Mouse (Mus musculus): ENCODE data around the gene Ddost. TPM values are rescaled to one million over a fixed set of nuclear protein-coding genes. Genes with fewer than 3 reads are reported as not detected.

Ddost gene
- total RNA-seq, 2 experiments from 2014 or later, result 34.7 to 81.3 TPM

- ATAC-seq (replicated peaks; ENCODE audit: low FRiP score, poor library complexity, severe bottlenecking), result no peak
Measured at GRCm38 (mm10) chr4:138331647-138332046, 27.1 kb downstream of the Ddost start.

- no peak for ATAC-seq (replicated peaks; ENCODE audit: low FRiP score, poor library complexity, severe bottlenecking)
Measured at GRCm38 (mm10) chr4:138333135-138333534, 28.6 kb downstream of the Ddost start.

- no peak for ATAC-seq (replicated peaks; ENCODE audit: low FRiP score, poor library complexity, severe bottlenecking)
Measured at GRCm38 (mm10) chr4:138335036-138335435, 30.5 kb downstream of the Ddost start.

- no peak for ATAC-seq (replicated peaks; ENCODE audit: low FRiP score, poor library complexity, severe bottlenecking)
Measured at GRCm38 (mm10) chr4:138335648-138336047, 31.1 kb downstream of the Ddost start.

- no peak for ATAC-seq (replicated peaks; ENCODE audit: low FRiP score, poor library complexity, severe bottlenecking)
Measured at GRCm38 (mm10) chr4:138336876-138337275, 32.3 kb downstream of the Ddost start.

GRCm38 (mm10) chr4:138337341-138337740, 32.8 kb downstream of the Ddost start:
- ATAC-seq (replicated peaks; ENCODE audit: low FRiP score, poor library complexity, severe bottlenecking), result no peak

GRCm38 (mm10) chr4:138339963-138340362, 35.4 kb downstream of the Ddost start:
- no peak for ATAC-seq (replicated peaks; ENCODE audit: low FRiP score, poor library complexity, severe bottlenecking)

- no peak for ATAC-seq (replicated peaks; ENCODE audit: low FRiP score, poor library complexity, severe bottlenecking)
Measured at GRCm38 (mm10) chr4:138341393-138341792, 36.9 kb downstream of the Ddost start.

GRCm38 (mm10) chr4:138342048-138342447, 37.5 kb downstream of the Ddost start:
- no peak for ATAC-seq (replicated peaks; ENCODE audit: low FRiP score, poor library complexity, severe bottlenecking)

GRCm38 (mm10) chr4:138342778-138343177, 38.2 kb downstream of the Ddost start:
- no peak for ATAC-seq (replicated peaks; ENCODE audit: low FRiP score, poor library complexity, severe bottlenecking)

- ATAC-seq (replicated peaks; ENCODE audit: low FRiP score, poor library complexity, severe bottlenecking), result no peak
Measured at GRCm38 (mm10) chr4:138343341-138343837, 38.9 kb downstream of the Ddost start.

- ATAC-seq (replicated peaks; ENCODE audit: low FRiP score, poor library complexity, severe bottlenecking), result no peak
Measured at GRCm38 (mm10) chr4:138344891-138345545, 40.5 kb downstream of the Ddost start.

GRCm38 (mm10) chr4:138347280-138347679, 42.8 kb downstream of the Ddost start:
- ATAC-seq (replicated peaks; ENCODE audit: low FRiP score, poor library complexity, severe bottlenecking), result no peak

- ATAC-seq (replicated peaks; ENCODE audit: low FRiP score, poor library complexity, severe bottlenecking), result no peak
Measured at GRCm38 (mm10) chr4:138348716-138349115, 44.2 kb downstream of the Ddost start.

GRCm38 (mm10) chr4:138351821-138352220, 47.3 kb downstream of the Ddost start:
- no peak for ATAC-seq (replicated peaks; ENCODE audit: low FRiP score, poor library complexity, severe bottlenecking)

- no peak for ATAC-seq (replicated peaks; ENCODE audit: low FRiP score, poor library complexity, severe bottlenecking)
Measured at GRCm38 (mm10) chr4:138352692-138353091, 48.2 kb downstream of the Ddost start.

- ATAC-seq (replicated peaks; ENCODE audit: low FRiP score, poor library complexity, severe bottlenecking), result no peak
Measured at GRCm38 (mm10) chr4:138353438-138354171, 49.1 kb downstream of the Ddost start.

GRCm38 (mm10) chr4:138355496-138355895, 51.0 kb downstream of the Ddost start:
- ATAC-seq (replicated peaks; ENCODE audit: low FRiP score, poor library complexity, severe bottlenecking), result no peak

- ATAC-seq (replicated peaks; ENCODE audit: low FRiP score, poor library complexity, severe bottlenecking), result no peak
Measured at GRCm38 (mm10) chr4:138356141-138356540, 51.6 kb downstream of the Ddost start.

GRCm38 (mm10) chr4:138356551-138356950, 52.0 kb downstream of the Ddost start:
- no peak for ATAC-seq (replicated peaks; ENCODE audit: low FRiP score, poor library complexity, severe bottlenecking)

GRCm38 (mm10) chr4:138358176-138358575, 53.6 kb downstream of the Ddost start:
- ATAC-seq (replicated peaks; ENCODE audit: low FRiP score, poor library complexity, severe bottlenecking), result no peak
